Mouse (Mus musculus) forebrain, embryonic 14.5 days (tissue): Measurements from ENCODE around the gene Gm21861. TPM values are rescaled to one million over a fixed set of nuclear protein-coding genes. Genes with fewer than 3 reads are reported as not detected.
"Not testable (repeated sequence)": the region's sequence is repeated elsewhere in the genome, so short reads cannot be mapped to it uniquely, and the experiment has no call there.

Source experiments
- ATAC-seq: fragments of 200-750 bp; cut with Nextera tagmentation; 2 replicates; pipeline ENCODE4 v1.8.0; 2017; ENCODE audit warnings: mild to moderate bottlenecking, moderate library complexity
- DNase-seq: peaks from one replicate; pipeline ENCODE4 v3.0.0-alpha.2; 2015; ENCODE audit warnings: low spot score
- H3K27ac ChIP-seq: fragments of 300-500 bp; sonication (generic); 2 replicates; pipeline ENCODE4 v1.5.1; 2014; ENCODE audit warnings: low read depth, mild to moderate bottlenecking, control low read depth, low read length, moderate library complexity
- H3K27me3 ChIP-seq: fragments of 300-500 bp; sonication (generic); replicated peaks from 2 replicates; pipeline ENCODE4 v1.6.1; 2014; ENCODE audit warnings: low read length, control low read depth, mixed read lengths; ENCODE audit not compliant: control insufficient read depth, insufficient read depth
- H3K36me3 ChIP-seq: fragments of 300-500 bp; sonication (generic); 2 replicates; pipeline ENCODE4 v1.6.1; 2014; ENCODE audit warnings: low read length, control low read depth; ENCODE audit not compliant: control insufficient read depth, insufficient read depth
- H3K4me1 ChIP-seq: fragments of 300-500 bp; sonication (generic); 2 replicates; pipeline ENCODE4 v1.6.1; 2014; ENCODE audit warnings: antibody characterized with exemption, low read length, control low read depth; ENCODE audit not compliant: control insufficient read depth, insufficient read depth
- H3K4me2 ChIP-seq: fragments of 300-500 bp; sonication (generic); 2 replicates; pipeline ENCODE4 v1.6.1; 2014; ENCODE audit warnings: mild to moderate bottlenecking, control low read depth, low read length
- H3K4me3 ChIP-seq: fragments of 300-500 bp; sonication (generic); 2 replicates; pipeline ENCODE4 v1.5.1; 2014; ENCODE audit warnings: low read depth, low read length, control low read depth
- H3K9ac ChIP-seq: fragments of 300-500 bp; sonication (generic); 2 replicates; pipeline ENCODE4 v1.6.1; 2014; ENCODE audit warnings: mild to moderate bottlenecking, low read length, control low read depth, moderate library complexity
- H3K9me3 ChIP-seq: fragments of 300-500 bp; sonication (generic); replicated peaks from 2 replicates; pipeline ENCODE4 v1.6.1; 2016; ENCODE audit warnings: low read length, control low read depth, mixed read lengths; ENCODE audit not compliant: control insufficient read depth
- WGBS: fragments of 180-500 bp; shearing (Covaris S2); extraction: QIAGEN DNeasy Blood & Tissue Kit; methylation state at CpG from one replicate; pipeline ENCODE4 v1.1.7; 2014; 5-methylcytosine and 5-hydroxymethylcytosine counted together
- polyA plus RNA-seq: library from polyadenylated mRNA; unstranded; fragments of >200 nt; fragmentation: Nextera tagmentation; extraction: Ambion mirVana; gene quantifications from 2 replicates; pipeline ENCODE4 v1.2.1, GENCODE M21; 2014

Gm21861 gene
- not detected in 2 replicates for polyA plus RNA-seq

DNA sequence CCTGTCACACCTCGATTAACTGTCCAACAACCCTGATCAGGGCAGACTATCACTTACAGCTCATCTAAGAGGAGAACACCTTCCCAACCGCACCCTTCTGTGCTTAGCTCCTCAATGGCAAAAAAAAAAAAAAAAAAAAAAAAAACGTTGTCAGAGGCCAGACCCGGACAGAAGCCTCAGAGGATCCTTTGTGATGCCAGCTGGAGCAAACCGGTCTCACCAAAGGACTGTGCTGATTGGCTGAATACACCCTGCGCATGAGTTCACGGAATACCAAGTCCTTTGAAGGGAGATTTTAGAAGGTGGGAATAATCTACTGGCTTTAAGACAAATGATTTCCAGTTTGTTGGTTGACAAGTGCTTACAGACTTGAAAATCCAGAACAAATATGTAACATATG lies at the start of gene Gm21861:
Gene Gm21861, minus strand, starts transcription at position 101 of the 400 bp plus-strand sequence.
- not testable (repeated sequence) for DNase-seq

More for the DNA sequence above, at the start of gene Gm21861:
- not testable (repeated sequence) for H3K4me1 ChIP-seq, H3K4me2 ChIP-seq, H3K27me3 ChIP-seq, ATAC-seq, H3K27ac ChIP-seq, H3K36me3 ChIP-seq, H3K9me3 ChIP-seq, H3K4me3 ChIP-seq, H3K9ac ChIP-seq
- no CpG with 5 or more reads among the region's 7 CpGs for WGBS
